Mouse (Mus musculus): ENCODE results near the gene Poldip2.

GRCm38 (mm10) chr11:78534516-78534915 lies 22.5 kb downstream of the Poldip2 start:
- no peak for TF ChIP-seq CTCF (IDR thresholded peaks at IDR 0.05; ENCODE audit: borderline replicate concordance, extremely low read depth, insufficient read depth, insufficient read length)
- no peak for TF ChIP-seq POLR2A (IDR thresholded peaks at IDR 0.05; ENCODE audit: borderline replicate concordance, extremely low read depth, insufficient read depth, insufficient read length, poor library complexity, severe bottlenecking)
